Mouse (Mus musculus) stomach, postnatal 0 days (tissue): ENCODE data around the gene Anxa6. TPM values are rescaled to one million over a fixed set of nuclear protein-coding genes. Genes with fewer than 3 reads are reported as not detected.
A peak's percentile ranks its signal among the peaks of the same experiment; 100 is the strongest.

ENCODE experiments used
- ATAC-seq: fragments of 200-750 bp; cut with Nextera tagmentation; 2 replicates; pipeline ENCODE4 v1.8.0; 2017; ENCODE audit not compliant: low FRiP score, low TSS enrichment
- DNase-seq: peaks from one replicate; pipeline ENCODE4 v3.0.0-alpha.2; 2016; ENCODE audit warnings: low spot score
- H3K27ac ChIP-seq: fragments of 300-500 bp; sonication (generic); replicated peaks from 2 replicates; pipeline ENCODE4 v1.5.1; 2014; ENCODE audit warnings: mild to moderate bottlenecking, control low read depth
- H3K27me3 ChIP-seq: fragments of 300-500 bp; sonication (generic); 2 replicates; pipeline ENCODE4 v1.6.1; 2014; ENCODE audit warnings: low read length; ENCODE audit not compliant: control insufficient read depth, insufficient read depth
- H3K36me3 ChIP-seq: fragments of 300-500 bp; sonication (generic); 2 replicates; pipeline ENCODE4 v1.6.1; 2014; ENCODE audit warnings: low read length, mixed read lengths; ENCODE audit not compliant: control insufficient read depth, insufficient read depth
- H3K4me1 ChIP-seq: fragments of 300-500 bp; sonication (generic); replicated peaks from 2 replicates; pipeline ENCODE4 v1.6.1; 2014; ENCODE audit warnings: antibody characterized with exemption; ENCODE audit not compliant: control insufficient read depth, insufficient read depth
- H3K4me2 ChIP-seq: fragments of 300-500 bp; sonication (generic); replicated peaks from 2 replicates; pipeline ENCODE4 v1.6.1; 2014; ENCODE audit warnings: low read depth, mild to moderate bottlenecking, control low read depth, moderate library complexity
- H3K4me3 ChIP-seq: fragments of 300-500 bp; sonication (generic); 2 replicates; pipeline ENCODE4 v1.5.1; 2014; ENCODE audit warnings: low read depth, low read length, control low read depth
- H3K9ac ChIP-seq: fragments of 300-500 bp; sonication (generic); 2 replicates; pipeline ENCODE4 v1.6.1; 2014; ENCODE audit warnings: mild to moderate bottlenecking, low read length, control low read depth, mixed read lengths
- H3K9me3 ChIP-seq: fragments of 300-500 bp; sonication (generic); 2 replicates; pipeline ENCODE4 v1.6.1; 2016; ENCODE audit warnings: low read length; ENCODE audit not compliant: control insufficient read depth
- CTCF ChIP-seq: IDR thresholded peaks from 2 replicates; pipeline ENCODE4 v1.5.1; 2016; ENCODE audit warnings: antibody characterized with exemption, low read depth, mild to moderate bottlenecking, moderate library complexity
- EP300 ChIP-seq: optimal IDR thresholded peaks from 2 replicates; pipeline ENCODE3; 2016; ENCODE audit warnings: antibody characterized with exemption
- WGBS: fragments of 180-500 bp; shearing (Covaris S2); extraction: QIAGEN DNeasy Blood & Tissue Kit; methylation state at CpG from one replicate; pipeline ENCODE4 v1.1.7; 2014; 5-methylcytosine and 5-hydroxymethylcytosine counted together
- polyA plus RNA-seq: library from polyadenylated mRNA; unstranded; fragments of >200 nt; fragmentation: Nextera tagmentation; extraction: Ambion mirVana; gene quantifications from 2 replicates; pipeline ENCODE4 v1.2.1, GENCODE M21; 2015

The Anxa6 gene
- 140 and 141 TPM in 2 replicates for polyA plus RNA-seq

- Histone ChIP-seq H3K4me2 (peak within 1 kb of the TSS; percentile 86), H3K9me3 (no peaks in the 10 kb centered on the region)
Observed at GRCm38 (mm10) chr11:55033040-55033660, at the start of gene Anxa6. Gene Anxa6 (minus strand): TSS chr11:55033445.

GRCm38 (mm10) chr11:55081206-55081605 is 48.0 kb upstream of the Anxa6 start:
- Histone ChIP-seq H3K27me3 (no peaks in the 10 kb centered on the region), H3K4me2 (no peak overlapping the region), H3K9me3 (no peaks in the 10 kb centered on the region), H3K4me3 (no peak overlapping the region), H3K4me1 (0 out of 2 replicates have a peak, but pooled peaks cover 2% of the 10 kb centered on the region), H3K9ac (no peak overlapping the region), H3K27ac (no peak overlapping the region), H3K36me3 (no peaks in the 10 kb centered on the region)
- DNase-seq (no peak), ATAC-seq (no peak)
- 78% methylated on average over 9 of the region's 9 CpGs for WGBS
- no peak for TF ChIP-seq CTCF
- TF ChIP-seq EP300 = no peak

More at GRCm38 (mm10) chr11:55033040-55033660, at the start of gene Anxa6:
- under 1% methylated on average over 40 of the region's 41 CpGs for WGBS
- no peaks in the 10 kb centered on the region for H3K36me3 ChIP-seq
- peak; percentile 12; the same call in 1 of the 2 replicates for TF ChIP-seq CTCF
- TF ChIP-seq EP300 = no peak
- peak within 1 kb of the TSS; percentile 81 for H3K9ac ChIP-seq
- ATAC-seq (peak; percentile 92), DNase-seq (peak; percentile 82)
- peaks cover 6% of the 10 kb centered on the region; the same call in 1 of the 2 replicates for H3K4me1 ChIP-seq
- H3K27ac ChIP-seq = peak within 1 kb of the TSS; percentile 89
- peak within 1 kb of the TSS; percentile 74 for H3K4me3 ChIP-seq
- H3K27me3 ChIP-seq = no peaks in the 10 kb centered on the region

- Histone ChIP-seq H3K9ac (no peak overlapping the region), H3K4me3 (no peak overlapping the region), H3K36me3 (no peaks in the 10 kb centered on the region), H3K4me1 (0 out of 2 replicates have a peak, but pooled peaks cover 2% of the 10 kb centered on the region), H3K27me3 (no peaks in the 10 kb centered on the region), H3K27ac (no peak overlapping the region), H3K9me3 (no peaks in the 10 kb centered on the region), H3K4me2 (no peak overlapping the region)
- ATAC-seq (no peak), DNase-seq (no peak)
- TF ChIP-seq CTCF (no peak), EP300 (no peak)
- WGBS = 95% methylated on average over 4 of the region's 4 CpGs
Observed at GRCm38 (mm10) chr11:55079180-55079579, 45.9 kb upstream of the Anxa6 start.

GRCm38 (mm10) chr11:55078502-55078901 is 45.3 kb upstream of the Anxa6 start:
- H3K4me1 ChIP-seq = 0 out of 2 replicates have a peak, but pooled peaks cover 2% of the 10 kb centered on the region
- WGBS = 57% methylated on average over 3 of the region's 3 CpGs
- no peak for ATAC-seq

GRCm38 (mm10) chr11:55077331-55078231 is 44.3 kb upstream of the Anxa6 start, which contains the start of gene Ccdc69:
Gene Ccdc69 (minus strand): TSS chr11:55078131.
- peak within 1 kb of the TSS; percentile 95 for H3K4me2 ChIP-seq
- H3K9ac ChIP-seq = peak within 1 kb of the TSS; percentile 59
- H3K27ac ChIP-seq = peak within 1 kb of the TSS; percentile 4; the same call in 1 of the 2 replicates
- no peak for TF ChIP-seq EP300
- no peak for TF ChIP-seq CTCF
- H3K36me3 ChIP-seq = no peaks in the 10 kb centered on the region
- H3K9me3 ChIP-seq = no peaks in the 10 kb centered on the region
- H3K4me3 ChIP-seq = peak within 1 kb of the TSS; percentile 51
- under 1% methylated on average over 49 of the region's 50 CpGs for WGBS
- ATAC-seq (peak; percentile 58), DNase-seq (peak; percentile 67)
- H3K4me1 ChIP-seq = 0 out of 2 replicates have a peak, but pooled peaks cover 2% of the 10 kb centered on the region
- no peaks in the 10 kb centered on the region for H3K27me3 ChIP-seq

More at GRCm38 (mm10) chr11:55078502-55078901, 45.3 kb upstream of the Anxa6 start:
- TF ChIP-seq CTCF = no peak
- TF ChIP-seq EP300 = no peak
- H3K9ac ChIP-seq = peak overlapping the region; percentile 59; the same call in 1 of the 2 replicates
- no peak overlapping the region for H3K27ac ChIP-seq
- no peaks in the 10 kb centered on the region for H3K27me3 ChIP-seq
- no peak for DNase-seq
- H3K36me3 ChIP-seq = no peaks in the 10 kb centered on the region
- H3K9me3 ChIP-seq = no peaks in the 10 kb centered on the region
- no peak overlapping the region for H3K4me2 ChIP-seq
- no peak overlapping the region for H3K4me3 ChIP-seq
